Mouse (Mus musculus) cortical plate, adult 2 months (tissue): ENCODE results near the gene Tcaf3. TPM values are rescaled to one million over a fixed set of nuclear protein-coding genes. Genes with fewer than 3 reads are reported as not detected.

Experiments used
- H3K27ac ChIP-seq: fragments of 200-500 bp; 2 replicates; pipeline ENCODE4 v1.5.1; 2012; ENCODE audit warnings: low read length, control low read depth, inconsistent platforms; ENCODE audit not compliant: insufficient read depth
- H3K4me1 ChIP-seq: fragments of 200-500 bp; 2 replicates; pipeline ENCODE4 v1.6.1; 2011; ENCODE audit warnings: low read length; ENCODE audit not compliant: control insufficient read depth, insufficient read depth
- H3K4me3 ChIP-seq: fragments of 200-500 bp; 2 replicates; pipeline ENCODE4 v1.5.1; 2011; ENCODE audit warnings: mild to moderate bottlenecking, low read length, control low read depth; ENCODE audit not compliant: insufficient read depth
- CTCF ChIP-seq: fragments of 200-500 bp; IDR thresholded peaks from 2 replicates; pipeline ENCODE4 v1.5.1; 2011; ENCODE audit warnings: mild to moderate bottlenecking, control low read depth, low read length; ENCODE audit not compliant: insufficient read depth; ENCODE audit errors: extremely low read depth
- POLR2A ChIP-seq: fragments of 200-500 bp; IDR thresholded peaks from 2 replicates; pipeline ENCODE4 v1.6.1; 2011; ENCODE audit warnings: mild to moderate bottlenecking, low read length, control low read depth; ENCODE audit not compliant: insufficient read depth; ENCODE audit errors: extremely low read depth
- polyA plus RNA-seq: library from polyadenylated mRNA; depleted of rRNA; stranded (reverse); fragments of >200 nt; gene quantifications from 2 replicates; pipeline ENCODE4 v1.2.3, GENCODE M21; 2012; rRNA removed

Gene Tcaf3
- polyA plus RNA-seq, 1 experiment: not detected

DNA sequence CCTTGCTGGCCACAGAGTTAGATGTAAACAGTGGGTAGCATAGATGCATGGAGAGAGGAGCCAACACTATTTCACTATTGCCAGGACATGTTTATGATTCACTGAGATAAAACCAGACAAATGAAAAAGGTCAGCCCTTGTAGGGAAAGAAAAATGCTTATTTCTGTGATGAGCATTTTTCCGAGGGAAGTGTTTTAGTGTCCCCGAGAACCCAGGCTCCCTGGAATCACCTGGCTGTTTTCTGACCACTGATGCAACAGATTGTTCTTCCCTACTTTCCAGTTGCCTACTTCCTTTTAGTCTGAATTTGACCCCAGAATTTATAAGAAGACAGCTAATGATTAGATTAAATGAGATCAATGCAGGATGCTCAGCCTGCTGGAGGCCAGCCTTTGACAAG lies 51.3 kb downstream of the Tcaf3 start:
- no peaks in the 10 kb centered on the region for H3K4me1 ChIP-seq
- no peak for TF ChIP-seq POLR2A
- TF ChIP-seq CTCF: no peak
- H3K27ac ChIP-seq: no peak overlapping the region
- no peak overlapping the region for H3K4me3 ChIP-seq

DNA sequence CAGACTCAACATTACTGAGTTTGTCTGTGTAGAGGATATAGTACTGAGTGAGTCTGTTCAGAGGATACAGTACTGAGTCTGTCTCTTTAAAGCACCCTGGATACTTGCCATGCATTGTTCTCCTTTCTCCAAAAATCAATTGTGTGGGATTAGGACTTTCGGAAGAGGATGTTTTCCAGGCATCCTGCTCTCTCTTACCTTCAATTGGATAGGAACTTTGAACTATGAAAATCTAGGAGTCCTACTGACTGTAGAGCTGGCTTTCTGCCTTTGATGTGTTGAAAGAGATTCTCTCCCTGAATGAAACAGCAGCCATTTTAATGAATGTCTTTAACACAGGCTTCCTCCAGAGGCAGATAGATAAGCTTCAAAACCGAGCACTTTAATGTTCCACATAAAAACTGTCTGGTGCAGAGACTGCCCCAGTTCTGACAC lies 52.0 kb downstream of the Tcaf3 start:
- no peak for TF ChIP-seq POLR2A
- no peak for TF ChIP-seq CTCF
- H3K4me3 ChIP-seq: no peak overlapping the region
- no peaks in the 10 kb centered on the region for H3K4me1 ChIP-seq
- no peak overlapping the region for H3K27ac ChIP-seq

- TF ChIP-seq CTCF: no peak
- no peak for TF ChIP-seq POLR2A
- no peak overlapping the region for H3K4me3 ChIP-seq
Measured at GRCm38 (mm10) chr6:42544846-42545245, 52.6 kb downstream of the Tcaf3 start.

GRCm38 (mm10) chr6:42542036-42543031 lies 55.2 kb downstream of the Tcaf3 start:
- H3K4me1 ChIP-seq: no peaks in the 10 kb centered on the region
- H3K4me3 ChIP-seq: no peak overlapping the region
- TF ChIP-seq CTCF: no peak
- no peak for TF ChIP-seq POLR2A
- no peak overlapping the region for H3K27ac ChIP-seq

More at GRCm38 (mm10) chr6:42544846-42545245, 52.6 kb downstream of the Tcaf3 start:
- Histone ChIP-seq H3K4me1 (no peaks in the 10 kb centered on the region), H3K27ac (no peak overlapping the region)

GRCm38 (mm10) chr6:42540681-42541080 lies 56.8 kb downstream of the Tcaf3 start:
- H3K27ac ChIP-seq: no peak overlapping the region
- H3K4me1 ChIP-seq: no peaks in the 10 kb centered on the region
- no peak overlapping the region for H3K4me3 ChIP-seq
- TF ChIP-seq POLR2A (no peak), CTCF (no peak)

GRCm38 (mm10) chr6:42539711-42540110 lies 57.8 kb downstream of the Tcaf3 start:
- no peak overlapping the region for H3K4me3 ChIP-seq
- H3K27ac ChIP-seq: no peak overlapping the region
- H3K4me1 ChIP-seq: no peaks in the 10 kb centered on the region
- TF ChIP-seq CTCF (no peak), POLR2A (no peak)

Other genes starting within 250 kb of the Tcaf3 start
- 51.8 and 56.3 TPM in 2 replicates for gene Zyx, start 248.1 kb downstream of the Tcaf3 start, polyA plus RNA-seq
- 0.23 and 0.25 TPM in 2 replicates for gene Epha1, start 224.4 kb downstream of the Tcaf3 start, polyA plus RNA-seq
- gene Tas2r143, start 197.5 kb downstream of the Tcaf3 start, polyA plus RNA-seq: 0.11 and 0.13 TPM in 2 replicates
- gene Tas2r135, start 192.3 kb downstream of the Tcaf3 start, polyA plus RNA-seq: 0.19 TPM in 2 replicates
- 0.10 TPM in 1 of 2 replicates, not detected in the other for gene Tas2r126, start 163.2 kb downstream of the Tcaf3 start, polyA plus RNA-seq
- not detected in 2 replicates for gene Olfr458, start 132.5 kb downstream of the Tcaf3 start, polyA plus RNA-seq
- not detected in 2 replicates for gene Olfr457, start 121.4 kb downstream of the Tcaf3 start, polyA plus RNA-seq
- not detected in 2 replicates for gene Olfr456, start 110.5 kb downstream of the Tcaf3 start, polyA plus RNA-seq
- not detected in 2 replicates for gene Olfr455, start 50.1 kb downstream of the Tcaf3 start, polyA plus RNA-seq
- gene Tcaf2, start 47.6 kb upstream of the Tcaf3 start, polyA plus RNA-seq: 0.21 and 0.26 TPM in 2 replicates
- 97.4 and 104 TPM in 2 replicates for gene Tcaf1, start 112.4 kb upstream of the Tcaf3 start, polyA plus RNA-seq
- gene Olfr453, start 141.7 kb upstream of the Tcaf3 start, polyA plus RNA-seq: not detected in 2 replicates
- gene Olfr38, start 158.7 kb upstream of the Tcaf3 start, polyA plus RNA-seq: not detected in 2 replicates
- not detected in 2 replicates for gene Olfr452, start 187.4 kb upstream of the Tcaf3 start, polyA plus RNA-seq
- gene Olfr450, start 214.2 kb upstream of the Tcaf3 start, polyA plus RNA-seq: not detected in 2 replicates
- gene Olfr449, start 236.7 kb upstream of the Tcaf3 start, polyA plus RNA-seq: not detected in 2 replicates